In the genomic region with DNA sequence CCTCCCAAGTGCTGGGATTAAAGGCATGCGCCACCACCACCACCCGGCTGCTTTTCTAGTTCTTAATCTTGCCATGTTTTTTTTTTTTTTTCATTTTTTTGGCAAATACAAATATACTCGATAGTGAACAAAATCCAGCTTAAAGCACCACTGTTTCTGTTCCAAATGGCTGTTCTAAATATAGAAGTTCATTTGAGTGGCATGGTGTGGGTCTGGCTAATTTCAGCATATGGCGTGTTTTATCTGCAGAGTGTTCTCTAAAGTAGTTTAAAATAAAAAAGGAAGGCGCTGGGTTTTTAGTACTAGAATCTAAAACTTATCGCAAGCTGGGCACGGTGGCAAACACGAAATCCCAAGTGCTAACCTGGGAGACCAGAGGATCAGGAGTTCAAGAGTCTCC, we compare ENCODE assay signal across 16 mouse cellular contexts.
"Had no signal": no experiment of that assay in that cellular context is flagged by ENCODE, and none has a peak within 500 bp of the region (broad histone marks: within the 10 kb centered on the region; RNA-seq: fewer than 3 reads in every experiment).

No protein-coding gene starts in this region.

- H3K27ac ChIP-seq: limb, embryonic 12.5 days; liver, embryonic 13.5 days; lung, embryonic 15.5 days; macrophage; midbrain, embryonic 12.5 days; neural tube, embryonic 13.5 days had no signal

- H3K4me1 ChIP-seq: limb, embryonic 12.5 days; lung, embryonic 15.5 days had no signal

- DNase-seq: kidney, postnatal 25 days; liver; liver, embryonic 13.5 days; liver, postnatal 0 days; lung, postnatal 14 days; retina, postnatal 1 day; right cerebral cortex, postnatal 4 days; spleen, adult 18-20 months; thymus, postnatal 4 days had no signal

- H3K4me3 ChIP-seq: limb, embryonic 12.5 days; liver, embryonic 13.5 days; lung, embryonic 15.5 days; megakaryocyte, embryonic 14.5 days; midbrain, embryonic 12.5 days; neural tube, embryonic 13.5 days had no signal

- H3K9me3 ChIP-seq: limb, embryonic 12.5 days; liver, embryonic 13.5 days; lung, embryonic 15.5 days; megakaryocyte, embryonic 14.5 days; midbrain, embryonic 12.5 days; neural tube, embryonic 13.5 days had no signal

- H3K27me3 ChIP-seq: limb, embryonic 12.5 days; liver, embryonic 13.5 days; lung, embryonic 15.5 days; megakaryocyte, embryonic 14.5 days; midbrain, embryonic 12.5 days; neural tube, embryonic 13.5 days had no signal

- H3K9ac ChIP-seq: limb, embryonic 12.5 days; liver, embryonic 13.5 days; liver, postnatal 0 days; lung, embryonic 15.5 days; midbrain, embryonic 12.5 days; neural tube, embryonic 13.5 days had no signal

- ATAC-seq: liver, postnatal 0 days; midbrain, embryonic 16.5 days had no signal

- H3K4me2 ChIP-seq: limb, embryonic 12.5 days; liver, embryonic 13.5 days; lung, embryonic 15.5 days; midbrain, embryonic 12.5 days; neural tube, embryonic 13.5 days had no signal
